Mouse (Mus musculus) effector memory CD4-positive, alpha-beta T cell, adult 5 months (primary cell): Measurements from ENCODE around the gene Pds5a. TPM values are rescaled to one million over a fixed set of nuclear protein-coding genes. Genes with fewer than 3 reads are reported as not detected.

Source experiments
- polyA plus RNA-seq: library from polyadenylated mRNA; unstranded; fragments of 100-300 nt; shearing (Covaris generic); gene quantifications from one replicate; pipeline ENCODE4 v1.2.1, GENCODE M21; 2017

The Pds5a gene
- 136 TPM for polyA plus RNA-seq

GRCm38 (mm10) chr5:65697836-65698758, at the start of gene Pds5a:
Pds5a (minus strand) TSS chr5:65698273.

Other genes with a start within 250 kb of the Pds5a start
- gene Gm43552, start 205.4 kb downstream of the Pds5a start, polyA plus RNA-seq = 5.9 TPM
- gene Smim14, start 161.1 kb downstream of the Pds5a start, polyA plus RNA-seq = 140 TPM
- 122 TPM for gene Ube2k, start 161.0 kb downstream of the Pds5a start, polyA plus RNA-seq
- 17.4 TPM for gene N4bp2, start 65.2 kb upstream of the Pds5a start, polyA plus RNA-seq
- gene Rhoh, start 162.9 kb upstream of the Pds5a start, polyA plus RNA-seq = 223 TPM
- gene Chrna9, start 236.6 kb upstream of the Pds5a start, polyA plus RNA-seq = not detected